Mouse (Mus musculus) G1E (cell line): ENCODE results near the gene Pbx3.

Experiments
- CTCF ChIP-seq: IDR thresholded peaks from 2 replicates; pipeline ENCODE4 v1.5.1; 2012; ENCODE audit warnings: low read depth, low read length, inconsistent platforms, mixed read lengths
- POLR2AphosphoS5 ChIP-seq: IDR thresholded peaks from 2 replicates; pipeline ENCODE4 v1.6.1; 2012; ENCODE audit warnings: low read depth, low read length, inconsistent platforms; ENCODE audit not compliant: insufficient replicate concordance

GRCm38 (mm10) chr2:34284239-34284638, 88.7 kb downstream of the Pbx3 start:
- TF ChIP-seq CTCF (no peak), POLR2AphosphoS5 (no peak)
